Mouse (Mus musculus) mesoderm, embryonic 11.5 days (tissue): ENCODE results near the gene Aig1.
"Not testable (repeated sequence)": the region's sequence is repeated elsewhere in the genome, so short reads cannot be mapped to it uniquely, and the experiment has no call there.

ENCODE experiments used
- DNase-seq: peaks from one replicate; pipeline ENCODE4 v3.0.0-alpha.2; 2012; ENCODE audit warnings: low read depth, low spot score

Gene Aig1

DNA sequence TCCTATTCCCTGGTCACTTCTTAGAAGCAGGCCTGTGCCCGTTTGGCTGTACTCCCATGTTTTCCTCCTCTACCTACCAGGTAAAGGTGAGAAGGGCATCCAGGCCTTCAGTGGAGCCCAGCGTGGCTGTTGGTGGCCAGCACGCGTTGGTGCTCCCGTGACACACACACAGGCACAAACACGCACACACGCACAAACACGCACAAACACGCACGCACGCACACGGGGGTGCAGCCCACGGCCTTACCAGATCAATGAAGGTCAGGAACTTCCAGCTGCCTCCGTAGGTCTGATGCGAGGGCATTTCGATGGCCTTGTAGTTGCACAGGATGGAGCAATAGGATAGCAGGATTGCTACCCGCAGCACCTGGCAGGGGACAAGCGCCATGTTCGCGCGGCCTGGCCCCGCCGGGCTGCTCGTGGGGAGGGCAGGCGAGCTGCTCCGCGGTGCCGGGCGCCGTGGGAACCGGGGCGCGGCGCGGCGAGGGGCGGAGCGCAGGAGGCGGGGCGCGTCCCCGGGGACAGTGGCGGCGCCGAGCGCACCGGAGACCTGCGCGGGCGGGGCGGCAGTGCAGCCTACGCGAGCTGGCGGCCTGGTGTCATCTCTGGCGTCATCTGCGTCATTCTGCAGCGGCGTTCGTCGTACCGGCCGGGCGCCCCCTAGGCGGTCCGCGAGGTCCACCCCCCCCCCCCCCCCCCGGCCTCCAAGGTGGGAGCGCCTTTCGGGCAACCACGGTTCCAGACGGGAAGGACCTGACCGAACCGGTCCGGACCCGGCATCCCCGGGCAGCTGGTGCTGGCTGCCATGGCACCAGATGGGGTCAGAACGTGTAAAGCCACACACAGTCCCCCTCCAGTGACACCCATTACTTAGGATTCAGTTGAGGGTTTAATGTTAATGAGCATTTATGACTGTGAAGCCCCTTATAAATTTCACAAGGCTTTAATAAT lies at the start of gene Aig1:
TSS of gene Aig1 (minus strand) at position 610 of the 951 bp plus-strand sequence.
- peak; percentile 61 for DNase-seq

GRCm38 (mm10) chr10:13916645-13917342 lies 48.0 kb upstream of the Aig1 start:
- DNase-seq = peak; percentile 30

DNA sequence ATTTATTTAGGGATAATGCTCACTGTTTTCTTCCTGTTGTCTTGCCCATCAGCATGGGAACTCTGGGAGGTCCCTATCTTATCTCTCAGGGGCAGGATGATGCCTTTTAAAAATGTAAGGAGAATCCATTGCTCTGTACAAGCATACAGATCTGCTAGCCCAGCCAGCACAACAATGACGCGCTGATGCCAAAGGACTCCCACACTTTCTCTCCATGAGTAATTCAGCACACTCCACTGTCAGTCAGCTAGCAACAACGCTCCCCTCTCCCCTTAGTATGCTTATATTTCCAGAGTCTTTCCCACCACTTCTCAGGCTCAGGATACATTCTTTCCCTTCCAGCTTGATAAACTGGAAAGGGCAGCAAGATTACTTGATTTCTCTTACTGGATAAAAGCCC lies 46.4 kb upstream of the Aig1 start:
- DNase-seq = no peak

DNA sequence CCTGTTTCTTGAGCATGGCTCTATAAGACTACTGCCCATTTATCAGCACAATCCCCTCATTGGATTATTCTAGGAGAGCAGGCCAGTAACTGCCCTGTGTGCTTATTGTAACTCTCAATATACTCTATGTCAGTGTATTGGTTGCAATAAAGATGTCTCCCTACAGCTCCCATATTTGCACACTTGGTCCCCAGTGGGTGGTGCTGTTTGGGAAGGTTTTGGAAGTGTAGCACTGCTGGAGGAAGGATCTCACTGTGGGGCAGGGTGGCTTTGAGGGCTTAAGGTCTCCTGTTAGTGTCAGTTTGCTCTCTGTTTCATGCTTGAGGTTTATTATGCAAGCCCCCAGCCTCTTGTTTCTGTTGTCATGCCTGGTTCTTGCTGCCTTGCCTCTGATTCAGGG lies 44.9 kb upstream of the Aig1 start:
- DNase-seq = no peak

GRCm38 (mm10) chr10:13906261-13906741 lies 37.5 kb upstream of the Aig1 start:
- no peak for DNase-seq

DNA sequence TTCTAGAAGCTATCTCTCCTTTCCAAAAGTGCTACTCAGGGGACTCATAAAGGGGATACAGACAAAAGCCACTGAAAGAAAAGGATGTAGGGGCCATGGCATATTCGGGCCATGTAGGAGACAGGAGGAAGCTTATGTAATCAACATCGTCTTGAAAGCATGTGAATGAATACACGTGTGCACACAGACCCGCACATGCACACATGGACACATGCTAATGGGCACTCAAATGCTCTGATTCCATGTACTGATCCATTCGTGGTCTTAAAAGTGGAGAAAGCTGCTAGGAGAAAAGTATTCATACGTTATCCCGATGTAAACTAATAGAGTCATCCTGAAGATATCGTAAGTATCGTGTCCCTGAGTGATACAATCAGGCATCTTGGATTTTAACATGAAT lies 36.8 kb upstream of the Aig1 start:
- DNase-seq = no peak

- not testable (repeated sequence) for DNase-seq
Observed at GRCm38 (mm10) chr10:13892762-13893161, 24.0 kb upstream of the Aig1 start.

- no peak for DNase-seq
Observed at GRCm38 (mm10) chr10:13882975-13883875, 14.4 kb upstream of the Aig1 start.

DNA sequence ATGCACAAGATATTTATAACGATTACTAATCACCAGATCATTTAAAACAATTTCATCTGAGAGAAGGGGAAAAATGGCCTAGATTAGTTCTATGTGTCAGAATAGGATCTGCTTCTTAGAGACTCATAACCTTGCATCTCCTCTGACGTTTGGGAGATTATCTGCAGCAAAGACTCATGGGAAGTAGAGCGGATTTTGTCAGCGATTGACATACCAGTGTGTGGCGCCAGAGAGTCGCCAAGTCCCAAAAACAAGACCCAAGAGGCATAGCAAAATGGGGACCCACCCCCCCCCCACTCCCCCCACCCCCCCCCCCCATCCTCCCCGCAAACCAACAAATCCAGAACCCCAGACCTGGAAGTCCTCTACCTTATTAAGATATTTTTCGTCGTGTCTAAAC lies 13.7 kb upstream of the Aig1 start:
- no peak for DNase-seq

GRCm38 (mm10) chr10:13878696-13879095 lies 9.9 kb upstream of the Aig1 start:
- DNase-seq = no peak

DNA sequence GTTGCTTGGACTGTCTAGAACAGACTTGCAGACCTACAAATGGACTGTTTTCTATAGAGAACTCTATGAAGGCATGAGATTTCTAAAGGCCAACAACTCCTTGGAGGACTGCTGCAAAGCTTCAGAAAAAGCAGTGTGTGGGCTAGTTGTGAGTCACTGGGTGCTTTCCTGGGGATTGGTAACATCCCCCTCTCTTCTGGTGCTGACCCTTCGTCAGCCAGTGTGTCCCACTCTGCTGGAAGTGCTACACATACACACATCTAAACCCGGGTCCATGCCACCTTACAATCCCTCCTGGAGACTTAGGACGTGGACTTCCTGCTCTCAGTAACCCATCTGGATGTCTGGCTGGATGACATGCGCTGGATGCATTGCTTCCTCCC lies 6.2 kb upstream of the Aig1 start:
- no peak for DNase-seq

DNA sequence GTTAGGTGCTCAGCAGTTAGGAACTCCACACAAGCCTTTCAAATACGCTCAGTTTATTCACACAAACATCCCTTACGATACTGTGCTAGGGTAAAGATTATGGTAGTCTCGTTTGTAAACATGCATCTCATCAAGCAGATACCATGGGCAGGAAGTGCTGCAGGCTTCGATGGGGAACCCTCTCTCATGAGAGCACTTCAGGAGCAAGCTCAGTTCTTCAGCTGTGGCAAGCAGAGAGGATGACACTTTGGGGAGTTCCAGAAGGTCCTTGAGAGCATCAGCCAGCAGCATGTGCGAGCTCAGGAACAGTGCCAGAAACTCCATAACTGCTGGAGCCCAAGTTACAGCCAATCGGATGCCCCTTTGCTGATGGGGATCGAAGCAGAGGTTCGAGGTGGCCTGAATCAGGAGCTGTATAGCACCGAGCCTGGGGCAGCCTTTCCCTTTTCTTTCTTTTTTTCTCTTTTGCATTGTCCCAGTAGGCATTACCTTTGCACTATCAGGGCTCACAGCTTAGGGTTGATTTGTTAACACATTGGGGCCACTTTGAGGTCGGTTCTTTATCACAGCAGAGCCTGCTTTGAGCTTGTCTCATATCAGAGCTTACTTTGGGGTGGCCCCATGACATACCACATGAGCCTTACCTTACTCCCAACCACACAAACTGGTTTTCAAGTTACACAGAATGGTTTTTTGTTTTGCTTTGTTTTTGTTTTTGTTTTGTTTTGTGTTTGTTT lies 5.7 kb upstream of the Aig1 start:
- no peak for DNase-seq

- DNase-seq = no peak
Observed at GRCm38 (mm10) chr10:13870531-13870930, 1.8 kb upstream of the Aig1 start.

GRCm38 (mm10) chr10:13869322-13870035 lies 699 bp upstream of the Aig1 start:
- no peak for DNase-seq

GRCm38 (mm10) chr10:13866391-13866790 lies 2.4 kb downstream of the Aig1 start:
- no peak for DNase-seq

DNA sequence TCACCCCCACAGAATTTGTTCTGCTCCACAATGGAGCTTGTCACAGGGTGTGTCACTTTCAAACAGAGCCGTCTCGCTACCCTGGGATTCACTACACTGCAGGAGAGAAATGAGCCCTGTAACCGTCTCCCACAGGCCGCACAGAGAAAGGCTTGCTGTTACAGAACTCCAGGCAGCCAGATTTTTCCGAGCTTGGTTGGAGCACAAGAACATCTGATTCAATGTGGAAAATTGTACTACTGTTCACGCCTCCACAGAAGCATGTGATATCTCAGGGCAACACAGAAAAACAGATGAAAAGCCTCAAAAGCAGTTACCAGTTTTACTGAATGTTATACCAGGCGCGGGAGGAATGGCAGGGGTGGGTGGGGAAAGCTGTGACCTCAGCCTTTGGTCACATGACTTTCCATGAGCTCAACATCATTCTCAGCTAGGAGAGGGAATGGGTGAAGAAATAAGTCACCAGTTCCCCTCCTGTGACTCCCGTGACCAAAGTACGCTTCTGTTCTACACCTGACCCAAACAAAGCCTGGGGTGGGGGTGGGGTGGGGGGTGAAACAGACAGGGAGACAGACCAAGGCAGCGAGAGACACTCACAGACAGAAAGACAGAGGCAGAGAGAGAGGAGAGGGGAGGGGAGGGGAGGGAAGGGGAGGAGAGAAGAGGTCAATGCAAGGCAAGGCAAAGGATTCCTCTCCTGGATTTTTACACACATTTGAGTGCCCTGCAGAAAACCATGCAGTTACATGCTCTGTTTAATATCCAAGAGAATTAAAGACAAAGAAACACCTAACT lies 7.5 kb downstream of the Aig1 start:
- peak; percentile 39 for DNase-seq

DNA sequence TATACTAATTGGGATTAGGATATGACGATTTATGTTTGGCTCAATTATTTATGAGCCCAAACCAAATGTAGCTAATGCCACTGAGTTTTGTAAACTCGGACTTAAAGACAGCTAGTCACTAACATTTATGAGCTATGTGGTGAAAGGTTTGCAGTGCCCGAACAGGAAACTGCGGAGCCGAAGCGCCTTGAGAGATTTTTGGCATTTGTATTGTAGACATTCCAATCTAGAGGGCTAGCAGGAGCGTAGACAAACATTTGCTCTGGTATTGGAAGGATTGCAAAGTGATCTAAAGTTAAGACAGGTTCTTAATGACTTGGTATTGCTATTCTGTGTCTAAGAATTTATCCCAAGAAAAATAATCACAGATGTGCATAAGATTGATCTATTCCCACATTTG lies 12.3 kb downstream of the Aig1 start:
- DNase-seq = no peak

DNA sequence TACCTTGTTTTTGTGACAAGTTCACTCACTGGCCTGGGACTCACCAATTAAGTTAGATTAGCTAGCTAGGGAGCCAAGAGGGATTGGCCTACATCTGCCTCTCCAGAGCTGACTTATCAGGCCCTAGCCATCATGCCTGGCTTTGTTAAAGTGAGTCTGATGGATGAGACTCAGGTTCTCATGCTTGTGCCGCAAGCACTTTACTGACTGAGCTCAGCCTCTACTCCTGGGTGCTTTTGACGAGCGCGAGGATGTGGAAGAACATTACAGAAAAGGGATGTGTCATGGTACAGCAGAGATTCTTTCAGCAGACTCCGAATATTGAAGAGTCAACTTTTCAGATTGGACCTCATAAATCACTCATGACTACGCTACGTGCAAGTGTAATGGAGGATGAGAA lies 12.8 kb downstream of the Aig1 start:
- no peak for DNase-seq

DNA sequence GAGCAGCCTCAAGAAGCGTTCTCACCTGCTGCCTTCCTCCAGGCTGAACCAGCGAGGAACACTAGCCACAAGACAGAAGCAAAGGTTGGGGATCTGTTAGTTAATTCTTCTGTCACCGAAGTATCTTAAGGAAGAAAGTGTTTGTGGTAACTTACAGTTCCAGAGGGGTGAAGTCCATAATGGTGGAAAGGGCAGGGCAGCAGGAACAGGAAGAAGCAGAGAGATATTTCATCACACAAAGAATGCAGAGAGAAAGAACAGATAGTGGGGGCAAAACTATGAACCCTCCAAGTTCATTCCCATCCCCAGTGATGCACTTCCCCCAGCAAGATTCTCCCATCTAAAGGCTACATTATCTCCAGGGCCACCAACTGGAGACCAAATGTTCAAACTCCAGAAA lies 13.7 kb downstream of the Aig1 start:
- DNase-seq = no peak

DNA sequence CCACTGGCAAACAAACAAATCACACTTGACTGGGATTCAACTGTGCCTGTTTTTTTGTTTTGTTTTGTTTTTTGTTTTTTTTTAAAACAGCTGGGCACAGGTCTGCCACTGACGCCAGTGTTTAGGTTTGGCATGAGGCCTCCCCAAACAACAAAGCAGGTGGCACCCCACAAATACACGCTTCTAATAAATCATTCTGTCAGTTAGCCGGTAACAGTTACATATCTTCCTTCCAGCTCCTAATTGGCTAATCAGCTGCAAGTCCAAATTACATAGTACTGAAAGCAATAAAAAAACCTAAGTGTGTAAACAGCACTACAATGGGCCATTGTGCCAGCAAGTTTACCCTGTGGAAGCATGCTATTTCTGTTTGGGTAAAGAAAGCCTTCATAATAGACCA lies 18.7 kb downstream of the Aig1 start:
- no peak for DNase-seq
